Mouse (Mus musculus) liver, embryonic 15.5 days (tissue): ENCODE data around the gene 6430571L13Rik. TPM values are rescaled to one million over a fixed set of nuclear protein-coding genes. Genes with fewer than 3 reads are reported as not detected.

Source experiments
- ATAC-seq: fragments of 200-750 bp; cut with Nextera tagmentation; 2 replicates; pipeline ENCODE4 v1.8.0; 2017; ENCODE audit warnings: moderate number of reproducible peaks, mild to moderate bottlenecking, moderate library complexity; ENCODE audit not compliant: insufficient read depth
- H3K27ac ChIP-seq: fragments of 300-500 bp; sonication (generic); replicated peaks from 2 replicates; pipeline ENCODE4 v1.5.1; 2015; ENCODE audit warnings: mild to moderate bottlenecking, inconsistent platforms
- H3K27me3 ChIP-seq: fragments of 300-500 bp; sonication (generic); 2 replicates; pipeline ENCODE4 v1.6.1; 2015; ENCODE audit warnings: mild to moderate bottlenecking, inconsistent platforms
- H3K36me3 ChIP-seq: fragments of 300-500 bp; sonication (generic); replicated peaks from 2 replicates; pipeline ENCODE4 v1.6.1; 2015; ENCODE audit warnings: moderate library complexity, mild to moderate bottlenecking, inconsistent platforms
- H3K4me1 ChIP-seq: fragments of 300-500 bp; sonication (generic); replicated peaks from 2 replicates; pipeline ENCODE4 v1.6.1; 2015; ENCODE audit warnings: inconsistent platforms
- H3K4me2 ChIP-seq: fragments of 300-500 bp; sonication (generic); 2 replicates; pipeline ENCODE4 v1.6.1; 2015; ENCODE audit warnings: moderate library complexity, mild to moderate bottlenecking, inconsistent platforms
- H3K4me3 ChIP-seq: fragments of 300-500 bp; sonication (generic); replicated peaks from 2 replicates; pipeline ENCODE4 v1.5.1; 2015; ENCODE audit warnings: mild to moderate bottlenecking, inconsistent platforms
- H3K9ac ChIP-seq: fragments of 300-500 bp; sonication (generic); 2 replicates; pipeline ENCODE4 v1.6.1; 2015; ENCODE audit warnings: moderate library complexity, mild to moderate bottlenecking, inconsistent platforms
- H3K9me3 ChIP-seq: fragments of 300-500 bp; sonication (generic); replicated peaks from 2 replicates; pipeline ENCODE4 v1.6.1; 2016; ENCODE audit warnings: inconsistent platforms
- WGBS: fragments of 180-500 bp; shearing (Covaris S2); methylation state at CpG from one replicate; pipeline ENCODE4 v1.1.7; 2015; ENCODE audit warnings: mixed read lengths; ENCODE audit not compliant: insufficient replicate concordance; 5-methylcytosine and 5-hydroxymethylcytosine counted together
- polyA plus RNA-seq: library from polyadenylated mRNA; unstranded; fragments of >200 nt; fragmentation: Nextera tagmentation; extraction: Ambion mirVana; gene quantifications from 2 replicates; pipeline ENCODE4 v1.2.1, GENCODE M21; 2015

The 6430571L13Rik gene
- polyA plus RNA-seq, 1 experiment from 2014 or later, result 0.12 TPM

GRCm38 (mm10) chr9:107307099-107307872 is 33.1 kb upstream of the 6430571L13Rik start:
- WGBS, result 40% methylated on average over 11 of the region's 11 CpGs
- H3K4me3 ChIP-seq, result no peak overlapping the region; the same call in 1 of the 2 replicates
- ATAC-seq, result peak; percentile 78
- peak overlapping the region; percentile 66 for H3K27ac ChIP-seq
- peaks cover 70% of the 10 kb centered on the region for H3K4me1 ChIP-seq
- H3K36me3 ChIP-seq, result no peaks in the 10 kb centered on the region
- peak overlapping the region; percentile 51 for H3K4me2 ChIP-seq
- peak overlapping the region; percentile 18; the same call in 1 of the 2 replicates for H3K9ac ChIP-seq
- H3K27me3 ChIP-seq, result no peaks in the 10 kb centered on the region
- H3K9me3 ChIP-seq, result no peaks in the 10 kb centered on the region

DNA sequence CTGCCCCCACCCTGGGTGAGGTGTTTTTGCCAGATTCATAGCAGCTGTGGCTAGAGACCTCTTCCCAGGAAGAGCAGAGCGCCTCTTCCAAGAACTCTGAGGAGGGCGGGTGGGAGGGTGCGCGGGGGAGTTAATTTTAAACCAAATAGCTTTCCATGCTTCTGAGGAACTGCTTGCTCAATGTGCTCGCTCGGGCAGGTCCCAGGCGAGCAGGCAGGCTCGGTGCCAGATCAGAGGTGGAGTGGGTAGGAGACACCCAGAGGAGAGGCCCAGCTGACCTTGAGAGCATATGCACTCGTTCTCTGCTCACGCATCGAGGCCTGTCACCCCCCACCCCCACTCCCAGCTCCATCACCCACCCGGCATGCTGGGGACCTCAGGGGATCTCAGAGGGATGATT is 32.5 kb upstream of the 6430571L13Rik start:
- peak overlapping the region; percentile 18; the same call in 1 of the 2 replicates for H3K9ac ChIP-seq
- H3K27ac ChIP-seq, result peak overlapping the region; percentile 66
- H3K9me3 ChIP-seq, result no peaks in the 10 kb centered on the region
- 46% methylated on average over 12 of the region's 12 CpGs for WGBS
- no peaks in the 10 kb centered on the region for H3K27me3 ChIP-seq
- peak overlapping the region; percentile 51 for H3K4me2 ChIP-seq
- H3K4me1 ChIP-seq, result peaks cover 70% of the 10 kb centered on the region
- no peak overlapping the region; the same call in 1 of the 2 replicates for H3K4me3 ChIP-seq
- peak; percentile 40 for ATAC-seq
- H3K36me3 ChIP-seq, result no peaks in the 10 kb centered on the region

GRCm38 (mm10) chr9:107308346-107309000 is 31.9 kb upstream of the 6430571L13Rik start:
- no peak overlapping the region for H3K4me2 ChIP-seq
- ATAC-seq, result no peak
- WGBS, result 79% methylated on average over 9 of the region's 9 CpGs
- no peaks in the 10 kb centered on the region for H3K27me3 ChIP-seq
- peak overlapping the region; percentile 66; the same call in 1 of the 2 replicates for H3K27ac ChIP-seq
- H3K9ac ChIP-seq, result no peak overlapping the region
- H3K4me3 ChIP-seq, result no peak overlapping the region
- peaks cover 70% of the 10 kb centered on the region for H3K4me1 ChIP-seq
- H3K36me3 ChIP-seq, result no peaks in the 10 kb centered on the region
- H3K9me3 ChIP-seq, result no peaks in the 10 kb centered on the region

- ATAC-seq, result no peak
- Histone ChIP-seq H3K4me1 (peaks cover 68% of the 10 kb centered on the region), H3K27me3 (no peaks in the 10 kb centered on the region)
These were observed 31.2 kb upstream of the 6430571L13Rik start for GRCm38 (mm10) chr9:107309171-107309570.

DNA sequence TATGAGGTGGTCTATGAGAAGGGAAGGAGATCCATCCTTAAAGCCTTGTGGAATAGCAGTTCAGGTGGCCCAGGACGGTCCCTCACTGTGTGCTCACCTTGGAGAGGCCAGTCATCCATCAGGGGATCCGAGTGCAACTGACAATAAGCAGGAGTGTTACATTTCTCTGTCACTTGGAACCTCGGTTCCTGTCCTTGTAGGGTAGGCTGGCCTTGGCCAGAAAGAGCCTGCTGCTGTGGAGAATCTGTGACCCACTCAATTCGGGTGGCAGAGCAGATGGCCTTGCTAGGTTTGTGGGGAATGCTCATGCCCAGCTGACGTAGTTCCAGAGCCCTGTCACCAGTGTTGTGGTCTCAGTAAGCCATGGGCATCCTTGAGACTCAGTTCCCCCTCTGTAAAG is 30.8 kb upstream of the 6430571L13Rik start:
- no peak for ATAC-seq
- Histone ChIP-seq H3K36me3 (no peaks in the 10 kb centered on the region), H3K27ac (no peak overlapping the region), H3K4me2 (no peak overlapping the region), H3K9me3 (no peaks in the 10 kb centered on the region), H3K27me3 (no peaks in the 10 kb centered on the region), H3K9ac (no peak overlapping the region), H3K4me1 (peaks cover 64% of the 10 kb centered on the region), H3K4me3 (no peak overlapping the region)
- WGBS, result 64% methylated on average over 5 of the region's 5 CpGs

More at GRCm38 (mm10) chr9:107309171-107309570, 31.2 kb upstream of the 6430571L13Rik start:
- 73% methylated on average over 9 of the region's 9 CpGs for WGBS
- Histone ChIP-seq H3K36me3 (no peaks in the 10 kb centered on the region), H3K4me2 (no peak overlapping the region), H3K27ac (no peak overlapping the region), H3K9me3 (no peaks in the 10 kb centered on the region), H3K4me3 (no peak overlapping the region), H3K9ac (no peak overlapping the region)

DNA sequence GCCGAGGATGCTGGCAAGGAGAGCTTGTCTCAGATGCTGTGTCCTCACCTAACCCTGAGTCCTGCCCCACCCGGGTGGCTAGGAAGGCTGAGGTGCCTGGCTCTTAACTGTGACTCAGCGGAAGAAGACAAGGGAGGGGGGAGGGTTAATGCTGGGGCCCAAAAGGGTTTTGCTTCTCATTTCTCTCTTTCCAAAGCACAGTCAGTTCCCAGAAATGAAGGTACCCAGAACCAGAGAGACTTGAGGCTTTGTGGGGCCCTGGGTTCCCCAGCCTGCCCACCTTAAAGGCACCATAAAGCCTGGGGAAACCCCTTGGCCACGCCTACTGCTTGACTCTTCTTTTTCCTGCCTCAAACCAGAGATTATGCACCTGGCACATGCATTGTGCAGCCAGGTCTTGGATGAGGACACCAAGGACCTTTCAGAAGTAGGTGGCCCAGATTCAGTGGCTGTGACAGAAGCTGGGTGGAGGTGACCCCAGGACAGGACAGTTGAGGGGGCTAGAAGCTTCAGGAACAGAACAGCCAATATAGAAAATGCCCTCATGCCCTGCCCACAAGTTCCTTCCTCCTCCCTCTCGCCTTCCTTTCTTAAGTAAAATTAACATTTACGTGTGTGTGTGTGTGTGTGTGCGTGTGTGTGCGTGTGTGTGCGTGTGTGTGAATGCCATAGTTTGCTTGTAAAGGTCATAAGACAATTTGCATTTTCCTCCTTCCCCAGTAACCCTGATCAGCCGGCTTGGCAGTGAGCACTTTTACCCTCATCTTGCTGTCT is 27.4 kb upstream of the 6430571L13Rik start:
- H3K27ac ChIP-seq, result peak overlapping the region; percentile 66

DNA sequence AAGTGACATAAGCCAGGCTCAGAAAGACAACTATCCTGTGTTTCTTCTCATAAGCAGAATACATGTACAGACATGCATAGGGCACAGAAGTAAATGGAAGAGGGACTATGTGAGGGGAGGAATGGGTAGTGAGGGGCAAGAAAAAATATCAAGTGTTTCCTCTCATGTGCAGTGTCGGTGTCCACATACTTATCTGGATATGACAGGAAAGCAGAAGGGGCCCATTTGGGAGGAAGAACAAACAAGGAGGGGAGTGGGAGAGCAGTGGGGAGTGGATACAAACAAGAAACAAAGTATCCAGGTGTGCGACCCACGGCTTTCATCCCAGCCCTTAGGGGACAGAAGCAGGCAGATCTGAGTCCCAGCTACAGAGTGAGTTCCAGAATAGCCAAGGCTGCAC is 26.5 kb upstream of the 6430571L13Rik start:
- H3K4me3 ChIP-seq, result no peak overlapping the region
- no peak overlapping the region for H3K9ac ChIP-seq
- H3K9me3 ChIP-seq, result no peaks in the 10 kb centered on the region
- H3K36me3 ChIP-seq, result no peaks in the 10 kb centered on the region
- no peak overlapping the region for H3K4me2 ChIP-seq
- ATAC-seq, result no peak
- WGBS, result 27% methylated on average over 3 of the region's 3 CpGs
- no peak overlapping the region for H3K27ac ChIP-seq
- peaks cover 21% of the 10 kb centered on the region for H3K4me1 ChIP-seq
- no peaks in the 10 kb centered on the region for H3K27me3 ChIP-seq

More for the DNA sequence above, 27.4 kb upstream of the 6430571L13Rik start:
- H3K27me3 ChIP-seq, result no peaks in the 10 kb centered on the region
- ATAC-seq, result peak; percentile 68
- no peaks in the 10 kb centered on the region for H3K9me3 ChIP-seq
- no peaks in the 10 kb centered on the region for H3K36me3 ChIP-seq
- 13% methylated on average over 10 of the region's 10 CpGs for WGBS
- no peak overlapping the region for H3K9ac ChIP-seq
- peaks cover 30% of the 10 kb centered on the region for H3K4me1 ChIP-seq
- peak overlapping the region; percentile 50 for H3K4me2 ChIP-seq
- no peak overlapping the region; the same call in 1 of the 2 replicates for H3K4me3 ChIP-seq

DNA sequence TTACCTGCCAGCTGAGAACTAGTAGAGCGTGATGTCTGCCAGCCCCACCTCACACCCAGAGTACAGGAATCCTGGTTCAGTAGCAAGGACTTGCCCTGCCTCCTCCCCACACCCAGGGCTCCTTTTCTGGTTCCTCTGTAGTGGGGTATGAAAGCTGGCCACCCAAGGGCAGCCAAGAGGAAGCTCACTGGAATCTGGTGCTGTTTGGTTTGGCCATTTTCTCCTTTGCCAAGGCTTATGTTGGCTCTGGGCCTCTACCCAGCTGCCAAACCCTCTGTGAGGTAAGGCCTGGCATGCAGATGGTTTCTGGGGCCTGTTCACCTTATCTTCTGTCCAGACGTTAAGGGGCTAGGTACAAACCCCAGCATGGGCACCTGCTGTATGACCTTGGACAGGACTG is 24.6 kb upstream of the 6430571L13Rik start:
- 57% methylated on average over 2 of the region's 2 CpGs for WGBS
- Histone ChIP-seq H3K4me2 (no peak overlapping the region), H3K9me3 (no peaks in the 10 kb centered on the region), H3K4me1 (peaks cover 20% of the 10 kb centered on the region), H3K4me3 (no peak overlapping the region), H3K9ac (no peak overlapping the region), H3K27me3 (no peaks in the 10 kb centered on the region), H3K36me3 (no peaks in the 10 kb centered on the region), H3K27ac (no peak overlapping the region)
- ATAC-seq, result no peak

DNA sequence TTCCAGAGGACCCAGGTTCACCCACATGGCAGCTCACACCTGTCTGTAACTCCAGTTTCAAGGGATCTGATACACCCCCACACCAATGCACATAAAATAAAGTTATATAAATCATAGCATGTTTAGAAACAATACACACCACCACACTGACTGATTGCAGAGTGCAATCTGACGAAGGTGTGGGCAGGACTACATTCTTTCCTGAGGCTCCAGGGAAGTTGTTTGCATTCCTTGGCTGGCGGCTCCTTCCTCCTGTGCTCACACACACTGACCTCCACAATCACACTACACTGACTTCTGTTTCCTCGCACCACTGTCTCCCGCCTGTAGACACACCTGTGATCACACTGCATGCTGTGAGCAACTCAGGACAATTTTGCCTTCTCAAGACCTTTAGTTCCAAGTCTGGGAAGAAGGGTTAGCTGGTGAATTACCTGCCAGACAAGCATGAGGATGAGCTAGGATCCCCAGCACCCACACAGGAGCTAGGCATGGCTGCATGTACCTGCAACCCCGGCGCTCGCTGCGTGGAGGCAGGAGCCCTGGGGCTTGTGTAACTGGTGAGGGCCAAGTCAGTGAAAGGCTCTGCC is 17.8 kb upstream of the 6430571L13Rik start:
- Histone ChIP-seq H3K9me3 (no peaks in the 10 kb centered on the region), H3K27ac (no peak overlapping the region), H3K27me3 (no peaks in the 10 kb centered on the region), H3K36me3 (no peaks in the 10 kb centered on the region), H3K4me3 (no peak overlapping the region), H3K4me2 (no peak overlapping the region), H3K4me1 (no peaks in the 10 kb centered on the region), H3K9ac (no peak overlapping the region)
- 68% methylated on average over 8 of the region's 8 CpGs for WGBS
- no peak for ATAC-seq

DNA sequence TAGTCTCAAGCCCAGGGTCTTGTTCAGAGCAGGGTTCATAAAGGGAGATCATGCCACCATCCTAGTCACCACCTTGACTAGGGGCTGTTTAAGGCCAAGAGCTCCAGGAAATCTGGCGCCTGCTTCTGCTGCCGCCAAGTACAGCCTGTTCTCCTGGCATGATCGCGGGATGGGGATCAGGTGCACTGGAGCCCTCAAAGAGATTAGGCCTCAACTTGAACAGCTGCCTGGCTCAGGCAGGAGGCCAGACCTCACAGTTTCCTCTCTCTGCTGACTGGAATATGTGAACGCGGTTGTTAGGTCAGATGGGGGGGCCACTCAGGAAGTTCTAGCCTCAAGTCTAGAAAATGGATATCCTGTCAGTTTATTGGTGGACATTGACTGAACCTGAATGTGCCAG is 16.8 kb upstream of the 6430571L13Rik start:
- H3K27ac ChIP-seq, result no peak overlapping the region
- H3K4me3 ChIP-seq, result no peak overlapping the region
- H3K4me1 ChIP-seq, result no peaks in the 10 kb centered on the region
- H3K27me3 ChIP-seq, result no peaks in the 10 kb centered on the region
- no peaks in the 10 kb centered on the region for H3K36me3 ChIP-seq
- H3K9ac ChIP-seq, result no peak overlapping the region
- no peaks in the 10 kb centered on the region for H3K9me3 ChIP-seq
- H3K4me2 ChIP-seq, result no peak overlapping the region
- no peak for ATAC-seq
- 18% methylated on average over 6 of the region's 6 CpGs for WGBS
